Mouse (Mus musculus) kidney, embryonic 16.5 days (tissue): Measurements from ENCODE around the gene Cep350. TPM values are rescaled to one million over a fixed set of nuclear protein-coding genes. Genes with fewer than 3 reads are reported as not detected.
"Not testable (repeated sequence)": the region's sequence is repeated elsewhere in the genome, so short reads cannot be mapped to it uniquely, and the experiment has no call there.

Experiments
- ATAC-seq: fragments of 200-750 bp; cut with Nextera tagmentation; 2 replicates; pipeline ENCODE4 v1.8.0; 2017; ENCODE audit warnings: moderate TSS enrichment; ENCODE audit not compliant: low FRiP score, low TSS enrichment
- H3K27ac ChIP-seq: fragments of 300-500 bp; sonication (generic); 2 replicates; pipeline ENCODE4 v1.5.1; 2014; ENCODE audit warnings: low read length
- H3K27me3 ChIP-seq: fragments of 300-500 bp; sonication (generic); 2 replicates; pipeline ENCODE4 v1.6.1; 2014; ENCODE audit warnings: low read length, control low read depth, mixed read lengths; ENCODE audit not compliant: insufficient read depth
- H3K36me3 ChIP-seq: fragments of 300-500 bp; sonication (generic); 2 replicates; pipeline ENCODE4 v1.6.1; 2014; ENCODE audit warnings: low read length, control low read depth, mixed read lengths; ENCODE audit not compliant: insufficient read depth
- H3K4me1 ChIP-seq: fragments of 300-500 bp; sonication (generic); 2 replicates; pipeline ENCODE4 v1.6.1; 2014; ENCODE audit warnings: low read length, control low read depth, mixed read lengths; ENCODE audit not compliant: insufficient read depth
- H3K4me2 ChIP-seq: fragments of 300-500 bp; sonication (generic); replicated peaks from 2 replicates; pipeline ENCODE4 v1.6.1; 2014; ENCODE audit warnings: low read depth, low read length
- H3K4me3 ChIP-seq: fragments of 300-500 bp; sonication (generic); 2 replicates; pipeline ENCODE4 v1.5.1; 2014; ENCODE audit warnings: mild to moderate bottlenecking, low read length
- H3K9ac ChIP-seq: fragments of 300-500 bp; sonication (generic); replicated peaks from 2 replicates; pipeline ENCODE4 v1.6.1; 2014; ENCODE audit warnings: low read length
- H3K9me3 ChIP-seq: fragments of 300-500 bp; sonication (generic); 2 replicates; pipeline ENCODE4 v1.6.1; 2016; ENCODE audit warnings: low read length, control low read depth
- WGBS: fragments of 180-500 bp; shearing (Covaris S2); extraction: QIAGEN DNeasy Blood & Tissue Kit; methylation state at CpG from one replicate; pipeline ENCODE4 v1.1.7; 2014; 5-methylcytosine and 5-hydroxymethylcytosine counted together
- polyA plus RNA-seq: library from polyadenylated mRNA; unstranded; fragments of >200 nt; fragmentation: Nextera tagmentation; extraction: Ambion mirVana; gene quantifications from 2 replicates; pipeline ENCODE4 v1.2.1, GENCODE M21; 2015

Gene Cep350
- polyA plus RNA-seq, 1 experiment from 2014 or later: 4.7 TPM

DNA sequence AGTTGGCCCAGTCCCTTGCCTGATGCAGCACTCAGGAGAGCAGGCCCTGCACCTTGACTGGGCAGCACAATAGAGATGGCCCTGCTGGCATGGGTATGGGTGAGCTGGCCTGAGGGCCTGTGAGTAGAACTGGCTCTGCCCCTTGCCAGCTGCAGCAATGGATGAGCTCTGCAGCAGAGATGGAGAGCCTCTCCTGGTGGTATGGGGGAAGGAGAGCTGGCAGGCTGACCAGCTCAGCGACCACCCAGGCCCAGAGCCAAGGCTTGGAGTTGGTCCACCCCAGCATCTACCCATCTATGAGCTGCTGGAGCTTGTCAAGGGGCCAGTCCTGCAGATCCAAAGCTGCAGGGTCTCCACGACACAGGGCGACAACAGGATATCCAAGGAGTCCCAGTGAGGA, 69.5 kb downstream of the Cep350 start:
- no peak overlapping the region for H3K9ac ChIP-seq
- no peaks in the 10 kb centered on the region for H3K27me3 ChIP-seq
- H3K4me1 ChIP-seq: no peaks in the 10 kb centered on the region
- H3K4me3 ChIP-seq: no peak overlapping the region
- 100% methylated on average over 3 of the region's 3 CpGs for WGBS
- H3K9me3 ChIP-seq: no peaks in the 10 kb centered on the region
- no peak for ATAC-seq
- H3K27ac ChIP-seq: no peak overlapping the region
- H3K4me2 ChIP-seq: no peak overlapping the region
- H3K36me3 ChIP-seq: peaks cover 60% of the 10 kb centered on the region

GRCm38 (mm10) chr1:155901348-155901747, 71.7 kb downstream of the Cep350 start:
- Histone ChIP-seq H3K27me3 (no peaks in the 10 kb centered on the region), H3K9ac (no peak overlapping the region), H3K9me3 (no peaks in the 10 kb centered on the region), H3K4me2 (no peak overlapping the region), H3K4me1 (no peaks in the 10 kb centered on the region), H3K36me3 (peaks cover 51% of the 10 kb centered on the region), H3K4me3 (no peak overlapping the region), H3K27ac (no peak overlapping the region)
- 95% methylated on average over 8 of the region's 8 CpGs for WGBS
- no peak for ATAC-seq

- 93% methylated on average over 10 of the region's 10 CpGs for WGBS
Measured at GRCm38 (mm10) chr1:155894382-155894781, 78.7 kb downstream of the Cep350 start.

DNA sequence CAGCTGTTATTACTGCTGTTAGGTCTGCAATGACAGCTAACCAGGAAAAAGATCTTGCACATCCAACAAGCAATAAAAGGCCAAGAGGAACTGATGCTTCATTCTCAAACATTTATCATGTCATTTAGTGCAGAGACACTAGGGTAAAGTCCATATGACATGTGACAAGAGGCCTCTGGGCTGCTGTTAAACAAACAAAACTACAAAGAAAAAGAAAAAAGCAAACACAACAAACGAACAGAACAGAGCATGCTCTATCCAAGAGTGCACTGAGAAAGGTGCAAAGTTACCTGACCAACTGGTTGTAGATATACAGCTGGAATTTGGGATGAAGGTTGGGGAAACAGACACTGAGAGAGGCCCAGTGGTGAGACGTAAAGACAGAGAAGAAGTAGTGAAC, 86.2 kb downstream of the Cep350 start:
- Histone ChIP-seq H3K9ac (no peak overlapping the region), H3K4me2 (no peak overlapping the region), H3K9me3 (peaks cover 7% of the 10 kb centered on the region; the same call in 1 of the 2 replicates), H3K36me3 (peaks cover 41% of the 10 kb centered on the region), H3K27ac (no peak overlapping the region), H3K4me3 (no peak overlapping the region), H3K4me1 (no peaks in the 10 kb centered on the region), H3K27me3 (no peaks in the 10 kb centered on the region)
- ATAC-seq: no peak
- WGBS: 70% methylated on average over 2 of the region's 2 CpGs

More at GRCm38 (mm10) chr1:155894382-155894781, 78.7 kb downstream of the Cep350 start:
- peaks cover 4% of the 10 kb centered on the region; the same call in 1 of the 2 replicates for H3K9me3 ChIP-seq
- H3K4me3 ChIP-seq: no peak overlapping the region
- H3K27ac ChIP-seq: no peak overlapping the region
- no peak overlapping the region for H3K9ac ChIP-seq
- peaks cover 53% of the 10 kb centered on the region for H3K36me3 ChIP-seq
- H3K4me1 ChIP-seq: no peaks in the 10 kb centered on the region
- no peak overlapping the region for H3K4me2 ChIP-seq
- no peaks in the 10 kb centered on the region for H3K27me3 ChIP-seq
- ATAC-seq: no peak

DNA sequence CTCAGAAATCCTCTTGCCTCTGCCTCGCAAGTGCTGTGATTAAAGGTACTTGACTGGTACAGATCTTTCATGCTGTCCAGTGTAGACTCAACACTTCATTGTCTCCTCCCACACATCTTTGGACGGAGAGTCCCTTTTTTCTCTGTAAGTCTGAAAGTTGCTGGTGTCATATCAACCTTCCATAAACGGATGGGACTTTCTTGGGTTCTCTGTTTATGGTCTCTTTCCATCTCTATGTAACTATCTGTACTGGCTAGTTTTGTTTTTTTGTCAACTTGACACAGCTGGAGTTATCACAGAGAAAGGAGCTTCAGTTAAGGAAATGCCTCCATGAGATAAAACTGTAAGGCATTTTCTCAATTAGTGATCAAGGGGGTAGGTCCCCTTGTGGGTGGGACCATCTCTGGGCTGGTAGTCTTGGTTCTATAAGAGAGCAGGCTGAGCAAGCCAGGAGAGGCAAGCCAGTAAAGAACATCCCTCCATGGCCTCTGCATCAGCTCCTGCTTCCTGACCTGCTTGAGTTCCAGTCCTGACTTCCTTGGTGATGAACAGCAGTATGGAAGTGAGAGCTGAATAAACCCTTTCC, 90.3 kb downstream of the Cep350 start:
- H3K4me1 ChIP-seq, H3K4me3 ChIP-seq, H3K9me3 ChIP-seq, H3K27me3 ChIP-seq, H3K9ac ChIP-seq, H3K27ac ChIP-seq, H3K4me2 ChIP-seq, ATAC-seq: not testable (repeated sequence)
- H3K36me3 ChIP-seq: peaks cover 30% of the 10 kb centered on the region
- WGBS: 79% methylated on average over 3 of the region's 3 CpGs

GRCm38 (mm10) chr1:155879596-155879995, 93.5 kb downstream of the Cep350 start:
- no peak for ATAC-seq

DNA sequence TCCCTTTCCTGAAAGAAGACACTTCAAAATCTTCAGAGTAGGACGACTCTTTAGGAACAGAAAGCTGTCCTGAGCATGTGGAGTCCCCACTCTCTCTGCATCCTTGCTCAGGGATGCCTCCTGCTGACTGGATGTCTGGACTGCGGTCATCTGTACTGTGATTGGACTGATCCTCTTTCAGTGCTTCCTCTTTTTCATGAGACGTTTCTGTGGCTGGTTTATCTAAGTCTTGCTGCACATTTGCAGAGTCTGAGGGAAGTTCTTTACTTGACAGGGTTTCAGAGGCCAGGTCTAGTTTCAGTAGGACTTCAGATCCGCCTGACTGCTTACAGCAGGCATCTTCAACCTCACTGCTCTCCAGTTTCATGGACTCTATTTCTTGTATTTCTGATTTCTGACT, 110.1 kb downstream of the Cep350 start:
- Histone ChIP-seq H3K4me3 (no peak overlapping the region), H3K4me1 (no peaks in the 10 kb centered on the region), H3K36me3 (peaks cover 54% of the 10 kb centered on the region), H3K27ac (no peak overlapping the region), H3K4me2 (no peak overlapping the region), H3K9me3 (no peaks in the 10 kb centered on the region), H3K27me3 (no peaks in the 10 kb centered on the region), H3K9ac (no peak overlapping the region)
- WGBS: 60% methylated on average over 4 of the region's 4 CpGs
- no peak for ATAC-seq

More at GRCm38 (mm10) chr1:155879596-155879995, 93.5 kb downstream of the Cep350 start:
- Histone ChIP-seq H3K9me3 (no peaks in the 10 kb centered on the region), H3K27me3 (no peaks in the 10 kb centered on the region), H3K9ac (no peak overlapping the region), H3K36me3 (peaks cover 39% of the 10 kb centered on the region), H3K4me2 (no peak overlapping the region), H3K4me1 (no peaks in the 10 kb centered on the region), H3K27ac (no peak overlapping the region), H3K4me3 (no peak overlapping the region)
- WGBS: 87% methylated on average over 3 of the region's 3 CpGs

- Histone ChIP-seq H3K36me3 (peaks cover 26% of the 10 kb centered on the region), H3K9ac (no peak overlapping the region), H3K4me1 (no peaks in the 10 kb centered on the region), H3K4me2 (no peak overlapping the region), H3K27ac (no peak overlapping the region), H3K4me3 (no peak overlapping the region), H3K27me3 (no peaks in the 10 kb centered on the region), H3K9me3 (no peaks in the 10 kb centered on the region)
- ATAC-seq: no peak
- 74% methylated on average over 7 of the region's 7 CpGs for WGBS
Measured at GRCm38 (mm10) chr1:155854926-155855702, 117.9 kb downstream of the Cep350 start.

GRCm38 (mm10) chr1:155853009-155853408, 120.0 kb downstream of the Cep350 start:
- 97% methylated on average over 5 of the region's 5 CpGs for WGBS

GRCm38 (mm10) chr1:155844235-155844634, 128.8 kb downstream of the Cep350 start:
- WGBS: 31% methylated on average over 5 of the region's 5 CpGs
- no peak for ATAC-seq
- no peaks in the 10 kb centered on the region for H3K9me3 ChIP-seq

More at GRCm38 (mm10) chr1:155853009-155853408, 120.0 kb downstream of the Cep350 start:
- Histone ChIP-seq H3K4me3 (no peak overlapping the region), H3K36me3 (peaks cover 12% of the 10 kb centered on the region), H3K4me1 (no peaks in the 10 kb centered on the region), H3K27ac (no peak overlapping the region), H3K9ac (no peak overlapping the region), H3K27me3 (no peaks in the 10 kb centered on the region), H3K9me3 (no peaks in the 10 kb centered on the region), H3K4me2 (no peak overlapping the region)
- ATAC-seq: no peak

More at GRCm38 (mm10) chr1:155844235-155844634, 128.8 kb downstream of the Cep350 start:
- no peak overlapping the region for H3K9ac ChIP-seq
- no peak overlapping the region for H3K27ac ChIP-seq
- H3K36me3 ChIP-seq: peaks cover 14% of the 10 kb centered on the region
- H3K27me3 ChIP-seq: no peaks in the 10 kb centered on the region
- no peak overlapping the region for H3K4me3 ChIP-seq
- no peak overlapping the region for H3K4me2 ChIP-seq
- peaks cover 12% of the 10 kb centered on the region; the same call in 1 of the 2 replicates for H3K4me1 ChIP-seq
